Mouse (Mus musculus) neural tube, embryonic 15.5 days (tissue): ENCODE data around the gene Fam205c. TPM values are rescaled to one million over a fixed set of nuclear protein-coding genes. Genes with fewer than 3 reads are reported as not detected.
A peak's percentile ranks its signal among the peaks of the same experiment; 100 is the strongest.

Source experiments
- ATAC-seq: fragments of 200-750 bp; cut with Nextera tagmentation; 2 replicates; pipeline ENCODE4 v1.8.0; 2017; ENCODE audit warnings: mild to moderate bottlenecking, moderate TSS enrichment, moderate library complexity; ENCODE audit not compliant: low FRiP score
- H3K27ac ChIP-seq: fragments of 300-500 bp; sonication (generic); replicated peaks from 2 replicates; pipeline ENCODE4 v1.5.1; 2015; ENCODE audit warnings: mild to moderate bottlenecking, inconsistent platforms
- H3K27me3 ChIP-seq: fragments of 300-500 bp; sonication (generic); replicated peaks from 2 replicates; pipeline ENCODE4 v1.6.1; 2015; ENCODE audit warnings: inconsistent platforms
- H3K36me3 ChIP-seq: fragments of 300-500 bp; sonication (generic); 2 replicates; pipeline ENCODE4 v1.6.1; 2015; ENCODE audit warnings: inconsistent platforms
- H3K4me1 ChIP-seq: fragments of 300-500 bp; sonication (generic); 2 replicates; pipeline ENCODE4 v1.6.1; 2015; ENCODE audit warnings: inconsistent platforms
- H3K4me2 ChIP-seq: fragments of 300-500 bp; sonication (generic); 2 replicates; pipeline ENCODE4 v1.6.1; 2015; ENCODE audit warnings: inconsistent platforms, mild to moderate bottlenecking, moderate library complexity
- H3K4me3 ChIP-seq: fragments of 300-500 bp; sonication (generic); replicated peaks from 2 replicates; pipeline ENCODE4 v1.5.1; 2015; ENCODE audit warnings: mild to moderate bottlenecking, inconsistent platforms
- H3K9ac ChIP-seq: fragments of 300-500 bp; sonication (generic); replicated peaks from 2 replicates; pipeline ENCODE4 v1.6.1; 2015; ENCODE audit warnings: mild to moderate bottlenecking, inconsistent platforms
- H3K9me3 ChIP-seq: fragments of 300-500 bp; sonication (generic); replicated peaks from 2 replicates; pipeline ENCODE4 v1.6.1; 2016; ENCODE audit warnings: inconsistent platforms
- WGBS: fragments of 180-500 bp; shearing (Covaris S2); methylation state at CpG from one replicate; pipeline ENCODE4 v1.1.7; 2015; ENCODE audit warnings: mixed read lengths; 5-methylcytosine and 5-hydroxymethylcytosine counted together
- polyA plus RNA-seq: library from polyadenylated mRNA; unstranded; fragments of >200 nt; fragmentation: Nextera tagmentation; extraction: Ambion mirVana; gene quantifications from 2 replicates; pipeline ENCODE4 v1.2.1, GENCODE M21; 2015

The Fam205c gene
- polyA plus RNA-seq: 1.4 and 2.6 TPM in 2 replicates

DNA sequence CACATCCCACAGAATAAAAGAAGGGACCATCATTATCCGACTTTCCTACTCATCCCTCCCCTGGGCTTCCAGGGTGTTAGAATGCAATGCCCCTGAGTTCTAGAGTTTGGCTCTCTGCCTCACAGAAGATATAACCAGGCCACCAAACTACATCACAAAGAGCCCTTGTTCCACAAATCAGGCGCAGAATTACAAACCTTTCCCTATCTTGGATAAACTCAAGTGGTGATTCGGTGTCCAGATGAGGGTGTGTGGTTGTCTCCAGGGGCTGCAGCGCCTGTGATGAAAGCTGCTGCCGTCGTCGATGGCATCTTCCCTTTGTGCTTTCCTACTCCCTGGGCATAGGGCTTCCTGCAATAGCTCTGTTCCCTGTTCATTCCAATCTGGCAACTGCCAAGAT, at the start of gene Fam205c:
Gene Fam205c, minus strand, starts transcription at position 101 of the 400 bp plus-strand sequence.
- no peak within 1 kb of the TSS for H3K27ac ChIP-seq

DNA sequence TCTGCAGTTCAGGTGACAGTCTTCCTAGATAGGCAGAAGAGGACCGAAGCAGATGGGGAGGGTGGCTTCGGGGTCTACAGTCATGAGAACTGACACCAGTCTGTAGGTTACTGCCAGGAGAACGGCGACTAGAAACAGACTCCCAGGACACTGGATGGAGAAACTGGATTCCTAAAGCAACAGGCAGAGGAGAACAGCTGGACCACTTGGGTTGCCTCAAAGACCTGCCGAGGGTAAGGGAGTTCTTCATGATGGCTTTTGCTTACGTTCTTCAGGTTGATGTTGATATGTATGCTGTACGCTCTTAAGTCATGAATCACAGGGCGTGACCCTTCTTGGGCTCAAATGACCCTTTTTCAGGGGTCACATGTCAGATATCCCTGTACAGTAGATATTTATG, 48.4 kb upstream of the Fam205c start:
- Histone ChIP-seq H3K4me1 (peaks cover 38% of the 10 kb centered on the region), H3K27ac (peak overlapping the region; percentile 64), H3K36me3 (no peaks in the 10 kb centered on the region), H3K9me3 (no peaks in the 10 kb centered on the region), H3K27me3 (no peaks in the 10 kb centered on the region), H3K4me2 (peak overlapping the region; percentile 32), H3K4me3 (peak overlapping the region; percentile 10; the same call in 1 of the 2 replicates), H3K9ac (no peak overlapping the region)
- WGBS: 83% methylated on average over 8 of the region's 8 CpGs
- ATAC-seq: no peak; the same call in 1 of the 2 replicates

More for the DNA sequence above, at the start of gene Fam205c:
- WGBS: 87% methylated on average over 7 of the region's 7 CpGs
- Histone ChIP-seq H3K9ac (no peak within 1 kb of the TSS), H3K27me3 (no peaks in the 10 kb centered on the region), H3K36me3 (no peaks in the 10 kb centered on the region), H3K4me1 (no peaks in the 10 kb centered on the region), H3K4me2 (no peak within 1 kb of the TSS), H3K9me3 (no peaks in the 10 kb centered on the region), H3K4me3 (no peak within 1 kb of the TSS)
- no peak for ATAC-seq

DNA sequence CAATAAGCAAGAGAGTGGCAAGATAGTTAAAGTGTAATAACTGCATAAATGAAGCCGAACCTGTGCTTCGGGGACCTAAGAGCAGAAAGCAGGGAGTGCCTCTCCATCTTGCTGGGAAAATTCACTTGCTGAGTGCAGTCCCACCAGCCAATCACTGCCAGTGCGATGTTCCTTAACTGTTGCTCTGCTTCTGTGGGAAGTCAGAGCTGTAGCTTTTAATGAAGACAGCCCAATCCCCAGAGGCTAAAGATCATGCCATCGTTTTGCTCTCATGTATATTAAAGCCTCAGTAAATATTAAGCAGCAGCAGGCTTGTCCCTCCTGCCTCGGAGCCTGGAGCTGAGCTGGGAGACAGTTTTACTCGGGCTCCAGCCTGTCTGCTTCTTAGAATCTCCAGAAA, 48.0 kb upstream of the Fam205c start:
- H3K36me3 ChIP-seq: no peaks in the 10 kb centered on the region
- H3K9ac ChIP-seq: no peak overlapping the region
- no peaks in the 10 kb centered on the region for H3K9me3 ChIP-seq
- peak; percentile 62 for ATAC-seq
- peak overlapping the region; percentile 64 for H3K27ac ChIP-seq
- WGBS: 41% methylated on average over 6 of the region's 6 CpGs
- peak overlapping the region; percentile 10; the same call in 1 of the 2 replicates for H3K4me3 ChIP-seq
- H3K4me2 ChIP-seq: peak overlapping the region; percentile 32
- H3K27me3 ChIP-seq: no peaks in the 10 kb centered on the region
- H3K4me1 ChIP-seq: peaks cover 39% of the 10 kb centered on the region

DNA sequence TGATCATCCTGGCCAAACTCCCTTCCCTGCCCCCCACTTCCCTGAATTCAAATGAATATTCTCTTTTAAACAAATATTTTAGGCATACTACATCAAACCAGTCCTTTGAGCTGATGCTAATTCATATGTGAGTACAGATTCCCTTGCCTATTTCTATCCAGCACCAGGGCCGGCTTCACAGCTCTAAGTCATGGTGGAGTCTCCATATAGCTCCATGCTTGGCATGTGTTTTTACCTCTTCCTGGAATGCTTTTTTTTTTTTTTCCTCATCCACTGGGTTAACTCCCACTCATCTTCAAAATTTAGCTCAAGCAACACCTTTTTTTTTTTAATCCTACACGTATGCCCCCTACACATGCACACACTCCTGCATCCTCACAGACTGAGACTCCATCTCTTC, 47.5 kb upstream of the Fam205c start:
- Histone ChIP-seq H3K4me3 (no peak overlapping the region), H3K36me3 (no peaks in the 10 kb centered on the region), H3K9me3 (no peaks in the 10 kb centered on the region), H3K4me2 (peak overlapping the region; percentile 32; the same call in 1 of the 2 replicates), H3K27ac (peak overlapping the region; percentile 64), H3K4me1 (peaks cover 40% of the 10 kb centered on the region), H3K27me3 (no peaks in the 10 kb centered on the region), H3K9ac (no peak overlapping the region)
- WGBS: 53% methylated on average over 2 of the region's 2 CpGs
- no peak for ATAC-seq

DNA sequence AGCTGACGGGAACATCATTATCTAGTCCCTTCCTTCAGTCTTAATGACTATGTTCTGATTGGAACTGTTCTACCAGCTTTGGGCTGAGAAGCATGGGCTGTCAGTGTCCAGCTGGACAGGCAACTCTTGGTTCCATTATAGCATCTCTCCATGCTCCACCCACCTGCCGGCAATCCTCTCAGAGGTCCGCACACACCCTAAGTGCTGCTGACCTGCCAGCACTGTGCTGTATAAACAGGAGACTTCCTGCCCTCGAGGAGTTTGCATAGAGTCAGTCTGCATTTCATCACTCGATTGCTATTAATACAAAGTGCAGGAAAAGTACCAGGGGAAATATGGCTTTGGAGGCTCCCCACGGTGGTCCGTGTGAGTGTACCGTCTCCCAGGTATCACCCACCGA, 46.7 kb upstream of the Fam205c start:
- Histone ChIP-seq H3K9ac (no peak overlapping the region), H3K27me3 (no peaks in the 10 kb centered on the region), H3K4me2 (no peak overlapping the region), H3K9me3 (no peaks in the 10 kb centered on the region), H3K4me1 (peaks cover 44% of the 10 kb centered on the region), H3K27ac (0 out of 2 replicates have a peak overlapping the region, but pooled peaks have one; percentile 45), H3K4me3 (no peak overlapping the region), H3K36me3 (no peaks in the 10 kb centered on the region)
- ATAC-seq: no peak
- WGBS: 72% methylated on average over 9 of the region's 9 CpGs

DNA sequence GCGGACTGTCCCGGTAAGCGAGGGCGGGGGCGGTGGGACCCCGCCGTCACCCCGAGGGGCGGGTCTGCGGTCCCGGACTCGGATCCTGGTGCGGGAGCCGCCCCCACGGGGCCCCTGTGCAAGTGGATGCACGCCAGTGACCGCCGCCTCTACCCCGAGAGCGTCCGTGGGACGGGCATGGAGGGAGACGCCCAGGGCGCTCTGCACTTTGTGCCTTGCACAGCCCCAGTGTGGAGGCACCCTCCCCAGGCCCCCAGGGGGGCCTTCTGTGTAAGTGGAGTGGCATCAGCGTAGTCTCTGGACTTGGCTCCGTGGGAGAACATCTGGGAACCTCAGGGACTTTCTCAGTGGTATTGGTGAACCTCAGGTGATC, 43.4 kb upstream of the Fam205c start:
- Histone ChIP-seq H3K9me3 (no peaks in the 10 kb centered on the region), H3K27me3 (peaks cover 3% of the 10 kb centered on the region; the same call in 1 of the 2 replicates), H3K4me3 (peak overlapping the region; percentile 49), H3K36me3 (no peaks in the 10 kb centered on the region), H3K4me2 (peak overlapping the region; percentile 85), H3K9ac (peak overlapping the region; percentile 56), H3K4me1 (peaks cover 41% of the 10 kb centered on the region), H3K27ac (peak overlapping the region; percentile 85)
- ATAC-seq: peak; percentile 57
- WGBS: 2% methylated on average over 26 of the region's 26 CpGs

DNA sequence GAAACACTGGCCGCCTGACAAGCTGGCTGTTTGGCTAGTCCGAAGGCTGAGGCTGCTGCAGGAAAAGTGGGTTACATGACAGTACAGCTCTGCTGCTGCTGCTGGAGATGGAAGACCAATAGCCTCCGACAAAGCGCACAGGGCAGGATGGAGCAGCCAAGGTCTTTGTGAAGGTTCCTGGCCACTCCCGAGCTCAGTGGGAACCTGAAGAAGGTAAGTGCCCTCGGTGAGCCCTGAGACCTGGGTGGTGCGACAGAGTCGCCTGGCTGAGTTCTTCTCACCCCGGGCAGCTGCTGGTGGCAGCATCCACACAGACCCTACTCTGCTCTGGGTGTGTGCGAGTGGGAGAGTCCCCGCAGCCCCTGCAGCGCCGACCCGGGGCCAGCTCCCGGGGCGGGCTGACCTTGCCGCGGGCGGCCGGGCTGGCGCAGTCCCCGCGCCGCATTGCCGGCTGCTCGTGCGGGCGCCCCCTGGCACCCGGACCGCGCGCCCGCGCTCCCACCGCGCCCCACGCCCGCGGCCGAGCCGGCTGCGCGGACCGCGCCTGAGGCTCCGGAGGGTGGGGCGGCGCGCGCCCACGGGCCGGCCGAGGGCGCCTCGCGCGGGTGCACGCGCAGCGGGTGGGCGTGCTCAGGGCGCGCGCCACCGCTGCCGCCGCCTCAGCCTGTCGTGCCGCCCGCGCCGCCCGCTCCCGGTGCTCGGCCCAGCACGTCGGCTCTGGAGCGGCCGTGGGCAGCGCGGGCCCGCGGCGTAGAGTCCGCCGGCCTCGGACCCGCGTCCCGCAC, 42.8 kb upstream of the Fam205c start, which contains the start of gene Phf24:
Gene Phf24, plus strand, starts transcription at position 44 of the 785 bp plus-strand sequence.
- ATAC-seq: peak; percentile 89
- Histone ChIP-seq H3K4me2 (peak within 1 kb of the TSS; percentile 85), H3K9me3 (no peaks in the 10 kb centered on the region), H3K27me3 (peaks cover 3% of the 10 kb centered on the region; the same call in 1 of the 2 replicates), H3K36me3 (no peaks in the 10 kb centered on the region), H3K4me1 (peaks cover 37% of the 10 kb centered on the region), H3K4me3 (peak within 1 kb of the TSS; percentile 49), H3K27ac (peak within 1 kb of the TSS; percentile 85), H3K9ac (peak within 1 kb of the TSS; percentile 56)
- 1% methylated on average over 35 of the region's 90 CpGs for WGBS

DNA sequence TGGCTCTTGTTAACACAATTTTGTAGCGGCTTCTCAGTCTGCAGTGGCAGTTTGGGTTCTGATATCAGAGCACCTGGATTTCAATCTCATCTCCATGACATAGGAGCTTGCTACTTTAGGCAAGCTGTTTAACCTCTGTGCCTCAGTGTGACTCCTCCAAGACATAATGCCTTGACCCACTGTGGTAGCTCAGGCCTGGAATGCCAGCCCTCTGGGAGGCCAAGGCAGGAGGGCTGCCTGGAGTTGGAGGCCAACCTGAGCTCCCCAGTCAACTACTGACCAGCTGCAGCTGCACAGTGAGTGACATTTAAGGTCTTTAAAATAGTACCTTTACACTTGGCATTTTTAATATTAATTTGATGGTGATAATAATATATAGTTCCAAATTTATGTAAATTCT, 41.9 kb upstream of the Fam205c start:
- H3K9me3 ChIP-seq: no peaks in the 10 kb centered on the region
- H3K4me1 ChIP-seq: peaks cover 29% of the 10 kb centered on the region
- peak overlapping the region; percentile 85 for H3K4me2 ChIP-seq
- H3K4me3 ChIP-seq: no peak overlapping the region; the same call in 1 of the 2 replicates
- WGBS: 88% methylated on average over 1 of the region's 1 CpGs
- no peak for ATAC-seq
- no peaks in the 10 kb centered on the region for H3K36me3 ChIP-seq
- H3K9ac ChIP-seq: no peak overlapping the region
- H3K27ac ChIP-seq: no peak overlapping the region
- H3K27me3 ChIP-seq: peaks cover 3% of the 10 kb centered on the region; the same call in 1 of the 2 replicates

DNA sequence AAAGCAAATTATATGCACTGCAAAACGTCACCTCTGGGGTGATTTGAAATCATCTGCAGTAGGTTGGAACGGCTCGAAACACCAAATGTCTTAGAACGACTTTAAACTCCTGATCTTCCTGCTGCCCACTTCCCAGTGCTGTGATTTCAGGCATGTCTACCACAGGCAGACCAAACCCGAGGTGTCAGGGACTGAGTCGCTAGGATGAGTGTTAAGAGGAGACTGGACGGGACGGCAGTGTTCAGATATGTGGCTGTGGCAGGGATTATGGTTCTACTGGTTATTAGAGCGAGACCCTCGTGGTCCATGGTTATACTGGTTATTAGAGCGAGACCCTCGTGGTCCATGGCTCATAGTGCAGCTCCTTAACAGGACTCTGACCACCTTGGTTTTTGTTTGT, 41.3 kb upstream of the Fam205c start:
- H3K27me3 ChIP-seq: peaks cover 3% of the 10 kb centered on the region; the same call in 1 of the 2 replicates
- no peak overlapping the region for H3K4me3 ChIP-seq
- 83% methylated on average over 12 of the region's 12 CpGs for WGBS
- H3K4me1 ChIP-seq: peaks cover 23% of the 10 kb centered on the region
- no peak overlapping the region for H3K4me2 ChIP-seq
- ATAC-seq: no peak
- H3K36me3 ChIP-seq: no peaks in the 10 kb centered on the region
- no peaks in the 10 kb centered on the region for H3K9me3 ChIP-seq
- H3K27ac ChIP-seq: no peak overlapping the region
- H3K9ac ChIP-seq: no peak overlapping the region

DNA sequence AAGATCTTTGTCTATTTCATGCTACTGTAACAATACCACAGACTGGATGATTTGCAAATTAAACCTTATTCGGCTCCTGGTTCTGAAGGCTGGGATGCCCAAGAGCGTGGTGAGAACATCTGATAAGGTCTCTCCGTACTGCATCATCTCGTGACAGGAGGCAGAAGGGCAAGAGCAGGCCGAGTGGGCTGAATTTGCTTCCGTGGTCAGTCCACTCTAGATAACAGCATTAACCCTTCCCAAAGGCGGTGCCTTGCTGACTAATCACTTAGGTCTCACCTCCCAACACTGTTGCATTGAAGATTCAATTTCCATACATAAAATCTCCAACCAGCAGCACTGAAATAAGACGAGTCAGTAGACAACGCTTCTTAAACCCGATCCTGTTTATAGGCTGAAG, 39.4 kb upstream of the Fam205c start:
- no peak for ATAC-seq
- Histone ChIP-seq H3K4me2 (no peak overlapping the region), H3K27me3 (peaks cover 3% of the 10 kb centered on the region; the same call in 1 of the 2 replicates), H3K27ac (no peak overlapping the region), H3K4me3 (no peak overlapping the region), H3K9ac (no peak overlapping the region), H3K36me3 (no peaks in the 10 kb centered on the region), H3K9me3 (no peaks in the 10 kb centered on the region), H3K4me1 (peaks cover 15% of the 10 kb centered on the region)
- 49% methylated on average over 10 of the region's 10 CpGs for WGBS

DNA sequence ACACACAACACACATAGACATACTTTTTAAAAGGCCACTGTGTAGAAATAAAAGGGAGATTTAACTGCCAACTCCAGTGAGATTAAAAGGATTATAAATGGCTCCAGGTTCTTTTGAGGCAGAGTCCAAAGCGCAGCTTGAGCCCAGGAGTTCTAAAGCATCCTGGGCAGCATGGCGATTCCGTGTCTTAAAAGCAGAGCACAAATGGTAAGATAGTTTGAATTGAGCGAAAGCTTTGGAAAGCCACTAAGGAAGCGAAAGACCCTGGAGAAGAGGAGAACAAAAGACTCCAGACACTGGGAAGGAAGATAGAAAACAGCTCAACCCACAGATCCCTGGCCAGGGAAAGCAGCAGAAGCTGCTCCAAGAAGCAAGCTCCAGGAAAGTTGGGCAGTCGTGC, 30.9 kb upstream of the Fam205c start:
- ATAC-seq: no peak
- H3K27ac ChIP-seq: no peak overlapping the region
- H3K9me3 ChIP-seq: no peaks in the 10 kb centered on the region
- no peaks in the 10 kb centered on the region for H3K36me3 ChIP-seq
- no peak overlapping the region for H3K4me3 ChIP-seq
- no peaks in the 10 kb centered on the region for H3K27me3 ChIP-seq
- H3K4me2 ChIP-seq: no peak overlapping the region
- no peaks in the 10 kb centered on the region for H3K4me1 ChIP-seq
- WGBS: 77% methylated on average over 6 of the region's 6 CpGs
- H3K9ac ChIP-seq: no peak overlapping the region

DNA sequence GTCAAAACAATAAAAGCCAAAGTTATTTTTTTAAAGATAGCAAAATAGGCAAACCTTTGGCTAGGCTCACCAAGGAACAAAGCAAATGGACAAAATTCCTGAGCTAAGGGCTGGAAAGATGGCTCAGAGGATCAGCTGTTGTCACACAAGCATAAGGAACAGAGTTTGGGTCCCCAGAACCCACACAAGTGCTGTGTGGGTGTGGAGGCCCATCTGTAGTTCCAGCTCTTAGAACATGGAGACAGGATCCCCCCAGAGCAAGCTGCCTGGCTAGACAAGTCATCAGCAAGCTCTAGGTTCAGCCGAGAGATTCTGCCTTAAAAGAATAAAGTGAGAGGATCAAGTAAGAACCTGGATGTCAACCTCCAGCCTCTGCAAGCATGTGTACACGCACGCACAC, 30.5 kb upstream of the Fam205c start:
- ATAC-seq: no peak
- Histone ChIP-seq H3K27ac (no peak overlapping the region), H3K4me2 (no peak overlapping the region), H3K9me3 (no peaks in the 10 kb centered on the region), H3K27me3 (no peaks in the 10 kb centered on the region), H3K4me3 (no peak overlapping the region), H3K4me1 (no peaks in the 10 kb centered on the region), H3K9ac (no peak overlapping the region), H3K36me3 (no peaks in the 10 kb centered on the region)
- WGBS: 91% methylated on average over 3 of the region's 3 CpGs
